Comparison of ENCODE assay signal across 14 mouse cellular contexts in the genomic region with DNA sequence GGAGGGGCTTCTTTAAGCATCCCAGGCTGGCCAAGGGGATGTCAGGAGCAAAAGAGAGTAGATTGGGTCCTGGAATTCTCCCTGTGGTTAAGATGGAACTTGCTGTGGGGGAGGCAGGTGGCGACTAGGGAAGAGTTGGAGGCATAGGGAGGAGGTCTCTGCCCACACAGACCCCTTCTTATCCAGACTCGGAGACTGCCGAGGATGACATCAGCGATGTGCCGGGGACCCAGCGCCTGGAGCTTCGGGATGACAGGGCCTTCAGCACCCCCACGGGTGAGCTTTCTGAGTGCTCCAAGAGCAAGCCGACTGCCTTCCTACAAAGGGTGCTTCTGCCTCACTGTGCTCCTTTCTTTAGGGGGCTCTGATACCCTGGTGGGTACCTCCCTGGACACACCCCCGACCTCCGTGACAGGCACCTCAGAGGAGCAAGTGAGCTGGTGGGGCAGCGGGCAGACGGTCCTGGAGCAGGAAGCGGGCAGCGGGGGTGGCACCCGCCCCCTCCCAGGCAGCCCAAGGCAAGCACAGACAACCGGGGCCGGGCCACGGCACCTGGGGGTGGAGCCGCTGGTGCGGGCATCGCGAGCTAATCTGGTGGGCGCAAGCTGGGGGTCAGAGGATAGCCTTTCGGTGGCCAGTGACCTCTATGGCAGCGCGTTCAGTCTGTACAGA. TPM values are rescaled to one million over a fixed set of nuclear protein-coding genes. Genes with fewer than 3 reads are reported as not detected.
DNase-seq lines count a peak whose midpoint lies in the region; ATAC-seq and TF ChIP-seq lines count a peak whose summit lies in the region.
"Had no signal": no experiment of that assay in that cellular context is flagged by ENCODE, and none has a peak within 500 bp of the region (broad histone marks: within the 10 kb centered on the region; RNA-seq: fewer than 3 reads in every experiment).

No protein-coding gene starts in this region.

- DNase-seq in cerebellum, adult 9-11 months = peak; percentile 68
- no peak for DNase-seq in cerebellum, postnatal 10 days
- no peak for DNase-seq in intestine, embryonic 14.5 days (ENCODE audit: low spot score)
- peak; percentile 35 to 49 for DNase-seq in cerebellum, postnatal 25 days
- no peak for DNase-seq in ovary, postnatal 14 days (ENCODE audit: low spot score)
- DNase-seq in urinary bladder, postnatal 36 days (ENCODE audit: low spot score in 2 of 2) = no peak
- DNase-seq: adrenal gland, adult 2 months; B cell, adult 2 months; kidney, adult 11 months; liver; lung, postnatal 14 days; thymus, postnatal 36 days had no signal

- no peak for ATAC-seq in intestine, embryonic 14.5 days (replicated peaks; ENCODE audit: low FRiP score, low TSS enrichment, low read depth)
- no peak for ATAC-seq in intestine, postnatal 0 days
- ATAC-seq in midbrain, embryonic 13.5 days = no peak

- no peak overlapping the region for H3K4me3 ChIP-seq in intestine, embryonic 14.5 days (ENCODE audit: low read depth, low read length)
- H3K4me3 ChIP-seq in intestine, postnatal 0 days (ENCODE audit: low read depth, low read length) = no peak overlapping the region
- no peak overlapping the region for H3K4me3 ChIP-seq in midbrain, embryonic 13.5 days (replicated peaks)

- peaks cover 25% of the 10 kb centered on the region for H3K4me1 ChIP-seq in intestine, embryonic 14.5 days (replicated peaks; ENCODE audit: control insufficient read depth, insufficient read depth, low read length)
- 0 out of 2 replicates have a peak, but pooled peaks cover 3% of the 10 kb centered on the region for H3K4me1 ChIP-seq in intestine, postnatal 0 days (replicated peaks; ENCODE audit: control insufficient read depth, insufficient read depth, low read length)
- H3K4me1 ChIP-seq in midbrain, embryonic 13.5 days (replicated peaks) = peaks cover 78% of the 10 kb centered on the region

- no peak overlapping the region for H3K9ac ChIP-seq in intestine, embryonic 14.5 days (ENCODE audit: low read length)
- H3K9ac ChIP-seq in intestine, postnatal 0 days (ENCODE audit: low read depth, low read length) = no peak overlapping the region
- H3K9ac ChIP-seq in midbrain, embryonic 13.5 days (replicated peaks) = 0 out of 2 replicates have a peak overlapping the region, but pooled peaks have one; percentile 39

- peak overlapping the region; percentile 4; the same call in 1 of the 2 replicates for H3K4me2 ChIP-seq in intestine, embryonic 14.5 days (ENCODE audit: low read length)
- H3K4me2 ChIP-seq in intestine, postnatal 0 days (replicated peaks; ENCODE audit: low read depth) = no peak overlapping the region
- 0 out of 2 replicates have a peak overlapping the region, but pooled peaks have one; percentile 41 for H3K4me2 ChIP-seq in midbrain, embryonic 13.5 days (replicated peaks)

- WGBS in intestine, embryonic 14.5 days = 85% methylated on average over 27 of the region's 27 CpGs
- 88% methylated on average over 25 of the region's 27 CpGs for WGBS in intestine, postnatal 0 days
- 85% methylated on average over 27 of the region's 27 CpGs for WGBS in midbrain, embryonic 13.5 days

- TF ChIP-seq CTCF in intestine, postnatal 0 days (IDR thresholded peaks at IDR 0.05; ENCODE audit: low read depth) = no peak

- H3K27ac ChIP-seq in intestine, embryonic 14.5 days (ENCODE audit: low read depth) = no peak overlapping the region
- no peak overlapping the region for H3K27ac ChIP-seq in intestine, postnatal 0 days (ENCODE audit: low read depth, low read length)
- H3K27ac ChIP-seq in midbrain, embryonic 13.5 days = no peak overlapping the region

- no peaks in the 10 kb centered on the region for H3K9me3 ChIP-seq in intestine, embryonic 14.5 days (ENCODE audit: control insufficient read depth, low read length)
- no peaks in the 10 kb centered on the region for H3K9me3 ChIP-seq in intestine, postnatal 0 days (ENCODE audit: control insufficient read depth)
- no peaks in the 10 kb centered on the region for H3K9me3 ChIP-seq in midbrain, embryonic 13.5 days

- peaks cover 35% of the 10 kb centered on the region for H3K27me3 ChIP-seq in intestine, embryonic 14.5 days (replicated peaks; ENCODE audit: control insufficient read depth, insufficient read depth, low read length)
- H3K27me3 ChIP-seq in intestine, postnatal 0 days (replicated peaks; ENCODE audit: control insufficient read depth, insufficient read depth, low read length) = peaks cover 21% of the 10 kb centered on the region
- H3K27me3 ChIP-seq in midbrain, embryonic 13.5 days = peaks cover 48% of the 10 kb centered on the region

- no peaks in the 10 kb centered on the region for H3K36me3 ChIP-seq in intestine, embryonic 14.5 days (ENCODE audit: control insufficient read depth, insufficient read depth, low read length)
- no peaks in the 10 kb centered on the region; the same call in 1 of the 2 replicates for H3K36me3 ChIP-seq in intestine, postnatal 0 days (ENCODE audit: control insufficient read depth, insufficient read depth)
- no peaks in the 10 kb centered on the region for H3K36me3 ChIP-seq in midbrain, embryonic 13.5 days

RNA-seq across cellular contexts. Expression of gene Speg, which starts 9.5 kb away (rescaled TPM):
- polyA plus RNA-seq in intestine, embryonic 14.5 days (2014; fragmentation: Nextera tagmentation; extraction: Ambion mirVana) = 46.7 and 55.2 TPM in 2 replicates
- polyA plus RNA-seq in intestine, postnatal 0 days (2015; fragmentation: Nextera tagmentation; extraction: Ambion mirVana) = 20.1 and 21.3 TPM in 2 replicates
- 11.2 and 12.8 TPM in 2 replicates for polyA plus RNA-seq in midbrain, embryonic 13.5 days (2015; fragmentation: Nextera tagmentation; extraction: Ambion mirVana)

RNA-seq across cellular contexts. Expression of gene Des, which starts 24.5 kb away (rescaled TPM):
- 72.4 and 73.2 TPM in 2 replicates for polyA plus RNA-seq in intestine, embryonic 14.5 days (2014; fragmentation: Nextera tagmentation; extraction: Ambion mirVana)
- 233 and 254 TPM in 2 replicates for polyA plus RNA-seq in intestine, postnatal 0 days (2015; fragmentation: Nextera tagmentation; extraction: Ambion mirVana)
- polyA plus RNA-seq in midbrain, embryonic 13.5 days (2015; fragmentation: Nextera tagmentation; extraction: Ambion mirVana) = 0.84 and 1.1 TPM in 2 replicates

RNA-seq across cellular contexts. Expression of gene Gmppa, which starts 51.1 kb away (rescaled TPM):
- polyA plus RNA-seq in intestine, embryonic 14.5 days (2014; fragmentation: Nextera tagmentation; extraction: Ambion mirVana) = 69.4 and 72.1 TPM in 2 replicates
- 121 and 124 TPM in 2 replicates for polyA plus RNA-seq in intestine, postnatal 0 days (2015; fragmentation: Nextera tagmentation; extraction: Ambion mirVana)
- 78.4 and 88.8 TPM in 2 replicates for polyA plus RNA-seq in midbrain, embryonic 13.5 days (2015; fragmentation: Nextera tagmentation; extraction: Ambion mirVana)

Comparison
In these comparisons a context has a peak if more than half of its experiments do, and no peak if none do; other contexts are left out.
1. DNase-seq: peak in cerebellum, adult 9-11 months (single experiment) and cerebellum, postnatal 25 days (2 of 2); none in cerebellum, postnatal 10 days (0 of 2), intestine, embryonic 14.5 days (single experiment), ovary, postnatal 14 days (single experiment) and urinary bladder, postnatal 36 days (0 of 2).
2. RNA of gene Des, which starts 24.5 kb away (polyA plus RNA-seq): 233 to 254 TPM in intestine, postnatal 0 days and 72.4 to 73.2 TPM in intestine, embryonic 14.5 days; 0.84 to 1.1 TPM in midbrain, embryonic 13.5 days; every median in the first group is over 10 times any median in the second.